Mouse (Mus musculus) CD4-positive helper T cell, adult 2 months (primary cell): ENCODE results near the gene Olfr462.

ENCODE experiments used
- DNase-seq: peaks from one replicate; pipeline ENCODE4 v3.0.0-alpha.2; 2012; ENCODE audit warnings: low read depth, missing footprints, low spot score

Gene Olfr462

GRCm38 (mm10) chr11:87847884-87848283, 44.2 kb downstream of the Olfr462 start:
- DNase-seq, result no peak

GRCm38 (mm10) chr11:87846968-87847600, 45.0 kb downstream of the Olfr462 start:
- no peak for DNase-seq

- no peak for DNase-seq
Measured at GRCm38 (mm10) chr11:87841436-87841835, 50.6 kb downstream of the Olfr462 start.

- no peak for DNase-seq
Measured at GRCm38 (mm10) chr11:87840676-87841075, 51.4 kb downstream of the Olfr462 start.
